21 mouse cellular contexts compared by ENCODE assay signal in genomic region chr12:16884534-16884933, GRCm38 (mm10). TPM values are rescaled to one million over a fixed set of nuclear protein-coding genes. Genes with fewer than 3 reads are reported as not detected.
DNase-seq lines count a peak whose midpoint lies in the region; ATAC-seq lines count a peak whose summit lies in the region.
"Had no signal": no experiment of that assay in that cellular context is flagged by ENCODE, and none has a peak within 500 bp of the region (broad histone marks: within the 10 kb centered on the region; RNA-seq: fewer than 3 reads in every experiment).

No protein-coding gene starts in this region.

- H3K27me3 ChIP-seq in heart, embryonic 10.5 days (ENCODE audit: insufficient read depth, poor library complexity, severe bottlenecking): no peaks in the 10 kb centered on the region
- H3K27me3 ChIP-seq in heart, embryonic 12.5 days (replicated peaks): no peaks in the 10 kb centered on the region
- H3K27me3 ChIP-seq: embryonic facial prominence, embryonic 13.5 days; embryonic facial prominence, embryonic 15.5 days; forebrain, embryonic 12.5 days had no signal

- peaks cover 24% of the 10 kb centered on the region for H3K4me1 ChIP-seq in heart, embryonic 10.5 days
- peaks cover 16% of the 10 kb centered on the region for H3K4me1 ChIP-seq in heart, embryonic 12.5 days (replicated peaks)
- H3K4me1 ChIP-seq: embryonic facial prominence, embryonic 13.5 days; embryonic facial prominence, embryonic 15.5 days; forebrain, embryonic 12.5 days had no signal

- no peak overlapping the region for H3K27ac ChIP-seq in heart, embryonic 10.5 days
- H3K27ac ChIP-seq in heart, embryonic 12.5 days (ENCODE audit: poor library complexity, severe bottlenecking): no peak overlapping the region
- H3K27ac ChIP-seq: embryonic facial prominence, embryonic 13.5 days; embryonic facial prominence, embryonic 15.5 days; forebrain, embryonic 10.5 days; forebrain, embryonic 12.5 days had no signal

- H3K9me3 ChIP-seq in heart, embryonic 10.5 days: no peaks in the 10 kb centered on the region
- no peaks in the 10 kb centered on the region for H3K9me3 ChIP-seq in heart, embryonic 12.5 days (replicated peaks)
- H3K9me3 ChIP-seq: embryonic facial prominence, embryonic 13.5 days; embryonic facial prominence, embryonic 15.5 days; forebrain, embryonic 10.5 days; forebrain, embryonic 12.5 days had no signal

- no peak for ATAC-seq in heart, embryonic 12.5 days (ENCODE audit: insufficient number of reproducible peaks, low FRiP score)
- ATAC-seq: forebrain, embryonic 14.5 days; forebrain, embryonic 16.5 days had no signal

- WGBS in heart, embryonic 10.5 days: 82% methylated on average over 4 of the region's 4 CpGs
- 83% methylated on average over 4 of the region's 4 CpGs for WGBS in heart, embryonic 12.5 days

- DNase-seq in heart, embryonic 10.5 days (ENCODE audit: low spot score): peak; percentile 58
- peak; percentile 51 for DNase-seq in layer of hippocampus, adult 9-11 months
- no peak for DNase-seq in layer of hippocampus, postnatal 14 days (ENCODE audit: low spot score in 2 of 2)
- DNase-seq: adrenal gland, adult 2 months; adrenal gland, postnatal 10 days; adrenal gland, postnatal 25 days; cerebellum, adult 11 months; cerebellum, adult 18-20 months; cerebellum, adult 8-10 months; cerebellum, adult 9-11 months; cerebellum, postnatal 14 days; cerebellum, postnatal 36 days; embryo, embryonic 11 days had no signal

- no peak overlapping the region for H3K9ac ChIP-seq in heart, embryonic 12.5 days
- H3K9ac ChIP-seq: embryonic facial prominence, embryonic 13.5 days; embryonic facial prominence, embryonic 15.5 days; forebrain, embryonic 12.5 days had no signal

- H3K36me3 ChIP-seq in heart, embryonic 10.5 days: no peaks in the 10 kb centered on the region
- no peaks in the 10 kb centered on the region for H3K36me3 ChIP-seq in heart, embryonic 12.5 days
- H3K36me3 ChIP-seq: embryonic facial prominence, embryonic 13.5 days; embryonic facial prominence, embryonic 15.5 days; forebrain, embryonic 10.5 days; forebrain, embryonic 12.5 days had no signal

- H3K4me2 ChIP-seq in heart, embryonic 12.5 days: no peak overlapping the region
- H3K4me2 ChIP-seq: embryonic facial prominence, embryonic 13.5 days; embryonic facial prominence, embryonic 15.5 days; forebrain, embryonic 12.5 days had no signal

- H3K4me3 ChIP-seq in heart, embryonic 10.5 days: no peak overlapping the region
- H3K4me3 ChIP-seq in heart, embryonic 12.5 days: no peak overlapping the region
- H3K4me3 ChIP-seq: embryonic facial prominence, embryonic 13.5 days; embryonic facial prominence, embryonic 15.5 days; erythroblast, embryonic 14.5 days; forebrain, embryonic 10.5 days; forebrain, embryonic 12.5 days had no signal

RNA-seq across cellular contexts. Expression of gene Rock2, which starts 10.2 kb away (rescaled TPM):
- polyA plus RNA-seq in heart, embryonic 10.5 days (2016; fragmentation: Nextera tagmentation; extraction: Ambion mirVana): 16.9 and 19.6 TPM in 2 replicates
- polyA plus RNA-seq in heart, embryonic 12.5 days (2016; fragmentation: Nextera tagmentation; extraction: Ambion mirVana): 29.7 and 32.0 TPM in 2 replicates
- total RNA-seq in layer of hippocampus, postnatal 14 days (2021): 100 to 1,000 TPM in 1 of 2 experiments, 10 to 100 TPM in 1; 99.1 to 100 TPM

Comparison
In these comparisons a context has a peak if more than half of its experiments do, and no peak if none do; other contexts are left out.
1. DNase-seq: peak in heart, embryonic 10.5 days (single experiment) and layer of hippocampus, adult 9-11 months (single experiment); none in layer of hippocampus, postnatal 14 days (0 of 2).